Mouse (Mus musculus) forebrain, embryonic 13.5 days (tissue): ENCODE data around the gene Tex28. TPM values are rescaled to one million over a fixed set of nuclear protein-coding genes. Genes with fewer than 3 reads are reported as not detected.
"Not testable (repeated sequence)": the region's sequence is repeated elsewhere in the genome, so short reads cannot be mapped to it uniquely, and the experiment has no call there.

Source experiments
- ATAC-seq: fragments of 200-750 bp; cut with Nextera tagmentation; 2 replicates; pipeline ENCODE4 v1.8.0; 2017
- H3K27ac ChIP-seq: fragments of 300-500 bp; sonication (generic); 2 replicates; pipeline ENCODE4 v1.5.1; 2015; ENCODE audit warnings: inconsistent platforms, mild to moderate bottlenecking, moderate library complexity
- H3K27me3 ChIP-seq: fragments of 300-500 bp; sonication (generic); 2 replicates; pipeline ENCODE4 v1.6.1; 2015; ENCODE audit warnings: mild to moderate bottlenecking, inconsistent platforms
- H3K36me3 ChIP-seq: fragments of 300-500 bp; sonication (generic); 2 replicates; pipeline ENCODE4 v1.6.1; 2015; ENCODE audit warnings: mild to moderate bottlenecking, inconsistent platforms; ENCODE audit not compliant: poor library complexity, severe bottlenecking
- H3K4me1 ChIP-seq: fragments of 300-500 bp; sonication (generic); 2 replicates; pipeline ENCODE4 v1.6.1; 2015; ENCODE audit warnings: inconsistent platforms
- H3K4me2 ChIP-seq: fragments of 300-500 bp; sonication (generic); 2 replicates; pipeline ENCODE4 v1.6.1; 2015; ENCODE audit warnings: inconsistent platforms, mild to moderate bottlenecking, moderate library complexity
- H3K4me3 ChIP-seq: fragments of 300-500 bp; sonication (generic); 2 replicates; pipeline ENCODE4 v1.5.1; 2015; ENCODE audit warnings: mild to moderate bottlenecking, inconsistent platforms
- H3K9ac ChIP-seq: fragments of 300-500 bp; sonication (generic); 2 replicates; pipeline ENCODE4 v1.6.1; 2015; ENCODE audit warnings: mild to moderate bottlenecking, inconsistent platforms
- H3K9me3 ChIP-seq: fragments of 300-500 bp; sonication (generic); replicated peaks from 2 replicates; pipeline ENCODE4 v1.6.1; 2016; ENCODE audit warnings: inconsistent platforms
- WGBS: fragments of 180-500 bp; shearing (Covaris S2); methylation state at CpG from one replicate; pipeline ENCODE4 v1.1.7; 2015; 5-methylcytosine and 5-hydroxymethylcytosine counted together
- polyA plus RNA-seq: library from polyadenylated mRNA; unstranded; fragments of >200 nt; fragmentation: Nextera tagmentation; extraction: Ambion mirVana; gene quantifications from 2 replicates; pipeline ENCODE4 v1.2.1, GENCODE M21; 2015

Tex28 gene
- polyA plus RNA-seq: not detected in 2 replicates

GRCm38 (mm10) chrX:74167738-74168137, at the start of gene Tex28:
Tex28 (minus strand) TSS chrX:74167838.
- Histone ChIP-seq H3K4me2 (no peak within 1 kb of the TSS), H3K9ac (no peak within 1 kb of the TSS), H3K9me3 (no peaks in the 10 kb centered on the region), H3K4me1 (no peaks in the 10 kb centered on the region), H3K27me3 (no peaks in the 10 kb centered on the region), H3K36me3 (no peaks in the 10 kb centered on the region), H3K27ac (no peak within 1 kb of the TSS), H3K4me3 (no peak within 1 kb of the TSS)
- no peak for ATAC-seq
- WGBS: 90% methylated on average over 1 of the region's 1 CpGs

- ATAC-seq: no peak
- H3K4me3 ChIP-seq: no peak overlapping the region
- WGBS: 85% methylated on average over 2 of the region's 2 CpGs
Measured at GRCm38 (mm10) chrX:74203556-74203955, 35.9 kb upstream of the Tex28 start.

DNA sequence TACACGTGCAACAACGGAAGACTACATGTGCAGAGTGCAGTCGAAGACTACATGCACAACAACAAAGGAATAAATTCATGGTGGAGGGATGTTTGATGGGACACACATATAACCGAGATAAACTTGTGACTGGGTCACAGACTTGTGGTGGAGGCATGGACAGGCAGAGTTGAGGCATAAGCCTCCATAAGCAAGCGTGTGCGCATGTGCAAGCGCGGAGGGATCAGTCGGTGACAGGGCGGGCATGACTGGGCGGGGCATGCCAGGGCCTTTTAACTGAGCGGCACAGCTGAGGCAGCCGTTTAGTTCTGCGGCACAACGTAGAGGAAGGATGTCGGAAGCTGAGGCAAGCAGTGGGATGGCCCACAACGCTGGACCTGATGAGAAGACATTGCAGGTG, 9.3 kb upstream of the Tex28 start, which contains the start of gene Tktl1:
TSS of gene Tktl1 (plus strand) at position 301 of the 400 bp plus-strand sequence.
- ATAC-seq: no peak
- Histone ChIP-seq H3K4me2 (no peak within 1 kb of the TSS), H3K9me3 (no peaks in the 10 kb centered on the region), H3K27ac (no peak within 1 kb of the TSS), H3K4me3 (no peak within 1 kb of the TSS), H3K36me3 (no peaks in the 10 kb centered on the region), H3K27me3 (no peaks in the 10 kb centered on the region), H3K9ac (no peak within 1 kb of the TSS), H3K4me1 (no peaks in the 10 kb centered on the region)
- 91% methylated on average over 16 of the region's 17 CpGs for WGBS

More at GRCm38 (mm10) chrX:74203556-74203955, 35.9 kb upstream of the Tex28 start:
- Histone ChIP-seq H3K4me1 (no peaks in the 10 kb centered on the region), H3K27me3 (no peaks in the 10 kb centered on the region), H3K27ac (no peak overlapping the region), H3K9me3 (no peaks in the 10 kb centered on the region), H3K36me3 (no peaks in the 10 kb centered on the region), H3K4me2 (no peak overlapping the region), H3K9ac (no peak overlapping the region)

DNA sequence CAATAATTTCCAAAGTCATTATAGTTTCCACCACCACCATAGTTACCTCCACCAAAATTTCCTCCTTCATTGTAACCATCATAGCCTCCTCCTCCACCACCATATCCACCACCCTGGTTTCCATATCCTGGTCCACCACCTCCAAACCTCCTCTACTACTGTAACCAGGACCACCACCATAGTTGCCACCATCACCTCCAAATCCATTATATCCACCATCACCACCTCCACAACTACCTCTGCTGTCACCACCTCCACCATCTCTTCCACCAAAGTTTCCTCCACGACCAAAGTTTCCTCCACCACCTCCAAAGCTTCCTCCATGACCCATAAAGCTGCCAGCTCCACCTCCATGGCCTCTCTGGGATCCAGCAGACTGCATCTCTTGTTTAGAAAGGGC, 32.4 kb downstream of the Tex28 start, which contains the start of gene Mecp2:
TSS of gene Mecp2 (minus strand) at position 101 of the 400 bp plus-strand sequence.
- not testable (repeated sequence) for H3K27me3 ChIP-seq, ATAC-seq, H3K4me2 ChIP-seq, H3K27ac ChIP-seq, H3K4me3 ChIP-seq, H3K9me3 ChIP-seq, H3K9ac ChIP-seq, H3K36me3 ChIP-seq, H3K4me1 ChIP-seq
- 31% methylated on average over 1 of the region's 1 CpGs for WGBS

DNA sequence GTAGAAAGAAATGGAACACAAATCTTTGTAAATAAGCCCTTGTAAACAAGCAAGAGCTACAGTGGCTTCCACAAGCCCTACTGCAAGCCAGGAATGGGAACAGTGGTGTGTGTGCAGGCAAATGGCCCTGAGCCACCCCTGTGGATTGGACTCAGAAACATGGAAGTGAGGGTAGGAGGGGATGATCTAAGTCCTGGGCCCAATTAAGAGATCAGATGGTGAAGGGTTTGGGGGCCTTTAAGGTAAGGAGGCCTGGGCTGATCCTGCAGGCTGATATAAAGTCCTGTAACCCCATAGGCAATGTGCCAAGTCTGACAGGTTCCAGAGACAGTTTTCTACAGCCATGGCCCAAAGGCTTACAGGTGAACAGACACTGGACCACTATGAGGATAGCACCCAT, 40.5 kb downstream of the Tex28 start, which contains the start of gene Opn1mw:
TSS of gene Opn1mw (plus strand) at position 301 of the 400 bp plus-strand sequence.
- no peak within 1 kb of the TSS for H3K27ac ChIP-seq
- H3K36me3 ChIP-seq: no peaks in the 10 kb centered on the region
- no peak within 1 kb of the TSS for H3K4me2 ChIP-seq
- ATAC-seq: no peak
- H3K27me3 ChIP-seq: no peaks in the 10 kb centered on the region
- H3K9me3 ChIP-seq: no peaks in the 10 kb centered on the region
- H3K9ac ChIP-seq: no peak within 1 kb of the TSS
- no peaks in the 10 kb centered on the region for H3K4me1 ChIP-seq
- no peak within 1 kb of the TSS for H3K4me3 ChIP-seq

DNA sequence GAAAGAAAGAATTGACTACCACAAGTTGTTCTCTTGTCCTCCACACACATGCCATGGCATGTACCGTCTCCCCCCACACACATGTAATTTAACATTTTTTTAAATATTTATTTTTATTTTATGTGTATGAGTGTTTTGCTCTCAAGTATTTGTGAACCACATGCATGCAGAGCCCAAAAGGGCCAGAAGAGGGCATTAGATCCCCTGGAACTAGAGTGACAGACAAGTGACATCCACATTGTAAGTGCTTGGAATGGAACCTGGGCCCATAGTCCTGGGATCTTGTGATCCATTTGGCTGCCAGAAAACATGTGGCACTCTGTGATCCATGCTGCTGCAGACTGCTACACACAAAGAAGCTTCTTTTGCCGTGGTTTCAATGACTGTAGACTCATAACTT, 42.7 kb downstream of the Tex28 start:
- Histone ChIP-seq H3K36me3 (no peaks in the 10 kb centered on the region), H3K9me3 (no peaks in the 10 kb centered on the region), H3K4me1 (no peaks in the 10 kb centered on the region), H3K27ac (no peak overlapping the region), H3K4me2 (no peak overlapping the region), H3K4me3 (no peak overlapping the region), H3K27me3 (no peaks in the 10 kb centered on the region), H3K9ac (no peak overlapping the region)
- WGBS: 65% methylated on average over 2 of the region's 2 CpGs
- no peak for ATAC-seq

GRCm38 (mm10) chrX:74115511-74115910, 52.1 kb downstream of the Tex28 start:
- peak; percentile 61; the same call in 1 of the 2 replicates for ATAC-seq
- Histone ChIP-seq H3K4me3 (no peak overlapping the region), H3K27me3 (no peaks in the 10 kb centered on the region), H3K4me1 (no peaks in the 10 kb centered on the region), H3K27ac (no peak overlapping the region), H3K9ac (no peak overlapping the region), H3K9me3 (no peaks in the 10 kb centered on the region), H3K36me3 (no peaks in the 10 kb centered on the region), H3K4me2 (peak overlapping the region; percentile 36)
- WGBS: 18% methylated on average over 10 of the region's 10 CpGs

- no peak overlapping the region for H3K27ac ChIP-seq
- no peaks in the 10 kb centered on the region for H3K4me1 ChIP-seq
- H3K36me3 ChIP-seq: no peaks in the 10 kb centered on the region
- no peak overlapping the region for H3K9ac ChIP-seq
- ATAC-seq: no peak
- H3K4me3 ChIP-seq: no peak overlapping the region
- H3K4me2 ChIP-seq: no peak overlapping the region
- no peaks in the 10 kb centered on the region for H3K27me3 ChIP-seq
- H3K9me3 ChIP-seq: no peaks in the 10 kb centered on the region
Measured at GRCm38 (mm10) chrX:74114036-74114435, 53.6 kb downstream of the Tex28 start.

DNA sequence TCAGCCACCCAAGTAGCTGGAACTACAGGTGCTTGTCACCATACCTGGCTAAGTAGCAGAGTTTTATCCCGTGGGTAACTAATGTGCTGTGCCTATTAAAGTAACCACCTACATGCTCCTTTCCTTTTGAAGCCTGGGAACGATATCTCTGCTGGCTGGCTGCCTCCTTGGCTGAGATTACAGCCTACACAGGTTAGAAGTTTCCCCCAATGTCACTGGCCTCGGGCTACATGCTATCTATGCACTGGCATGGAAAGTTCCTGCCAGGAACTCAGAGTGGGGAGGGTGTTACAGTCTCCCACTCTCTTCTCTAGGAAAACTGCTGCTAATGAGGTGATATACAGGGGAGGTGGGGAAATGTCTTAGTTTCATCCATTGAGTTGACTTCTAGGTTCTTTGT, 58.9 kb downstream of the Tex28 start:
- ATAC-seq: no peak
- H3K36me3 ChIP-seq: no peaks in the 10 kb centered on the region
- H3K4me2 ChIP-seq: no peak overlapping the region
- no peak overlapping the region for H3K27ac ChIP-seq
- no peak overlapping the region for H3K9ac ChIP-seq
- H3K27me3 ChIP-seq: no peaks in the 10 kb centered on the region
- no peak overlapping the region for H3K4me3 ChIP-seq
- no peaks in the 10 kb centered on the region for H3K9me3 ChIP-seq
- H3K4me1 ChIP-seq: no peaks in the 10 kb centered on the region
- 48% methylated on average over 3 of the region's 3 CpGs for WGBS

DNA sequence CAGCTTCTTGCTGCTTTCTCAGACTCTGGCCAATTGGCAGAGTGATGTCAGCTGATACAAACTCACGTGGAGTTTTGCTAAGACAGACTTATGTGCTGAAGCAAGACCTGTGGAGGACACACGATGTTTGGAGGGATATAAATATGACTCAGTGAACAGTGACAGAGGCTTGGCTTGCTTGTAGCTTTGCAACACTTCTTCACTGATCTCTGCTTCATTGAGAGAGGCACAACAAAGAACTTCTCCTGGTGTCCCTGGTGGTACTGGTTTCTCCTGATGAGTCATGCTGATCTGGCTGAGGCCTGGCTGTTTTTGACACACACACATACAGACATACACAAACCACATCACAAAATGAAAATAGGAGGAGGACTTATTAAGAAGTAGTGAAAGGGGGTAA, 61.7 kb downstream of the Tex28 start:
- ATAC-seq: no peak
- Histone ChIP-seq H3K27me3 (no peaks in the 10 kb centered on the region), H3K27ac (no peak overlapping the region), H3K4me1 (no peaks in the 10 kb centered on the region), H3K4me2 (no peak overlapping the region), H3K9ac (no peak overlapping the region), H3K36me3 (no peaks in the 10 kb centered on the region), H3K4me3 (no peak overlapping the region), H3K9me3 (no peaks in the 10 kb centered on the region)
- WGBS: 63% methylated on average over 2 of the region's 2 CpGs

GRCm38 (mm10) chrX:74103457-74104188, 64.0 kb downstream of the Tex28 start:
- Histone ChIP-seq H3K4me3 (no peak overlapping the region), H3K4me1 (no peaks in the 10 kb centered on the region), H3K27ac (no peak overlapping the region), H3K4me2 (no peak overlapping the region), H3K9ac (no peak overlapping the region), H3K27me3 (no peaks in the 10 kb centered on the region), H3K9me3 (no peaks in the 10 kb centered on the region), H3K36me3 (no peaks in the 10 kb centered on the region)
- 73% methylated on average over 4 of the region's 4 CpGs for WGBS
- no peak for ATAC-seq
